Mouse (Mus musculus) myocyte (in vitro differentiated cells): ENCODE results near the gene Gchfr.

Experiments used
- MAX ChIP-seq: IDR thresholded peaks from one replicate; pipeline ENCODE4 v1.6.1; 2011; ENCODE audit warnings: low read depth, mild to moderate bottlenecking, control low read depth
- POLR2A ChIP-seq: IDR thresholded peaks from one replicate; pipeline ENCODE4 v1.6.1; 2011; ENCODE audit warnings: low read depth, mild to moderate bottlenecking, control low read depth, moderate library complexity; ENCODE audit not compliant: insufficient read length

GRCm38 (mm10) chr2:119197493-119197892 is 29.9 kb downstream of the Gchfr start:
- TF ChIP-seq POLR2A (no peak), MAX (no peak)
